Mouse (Mus musculus): ENCODE results near the gene Entpd7.

DNA sequence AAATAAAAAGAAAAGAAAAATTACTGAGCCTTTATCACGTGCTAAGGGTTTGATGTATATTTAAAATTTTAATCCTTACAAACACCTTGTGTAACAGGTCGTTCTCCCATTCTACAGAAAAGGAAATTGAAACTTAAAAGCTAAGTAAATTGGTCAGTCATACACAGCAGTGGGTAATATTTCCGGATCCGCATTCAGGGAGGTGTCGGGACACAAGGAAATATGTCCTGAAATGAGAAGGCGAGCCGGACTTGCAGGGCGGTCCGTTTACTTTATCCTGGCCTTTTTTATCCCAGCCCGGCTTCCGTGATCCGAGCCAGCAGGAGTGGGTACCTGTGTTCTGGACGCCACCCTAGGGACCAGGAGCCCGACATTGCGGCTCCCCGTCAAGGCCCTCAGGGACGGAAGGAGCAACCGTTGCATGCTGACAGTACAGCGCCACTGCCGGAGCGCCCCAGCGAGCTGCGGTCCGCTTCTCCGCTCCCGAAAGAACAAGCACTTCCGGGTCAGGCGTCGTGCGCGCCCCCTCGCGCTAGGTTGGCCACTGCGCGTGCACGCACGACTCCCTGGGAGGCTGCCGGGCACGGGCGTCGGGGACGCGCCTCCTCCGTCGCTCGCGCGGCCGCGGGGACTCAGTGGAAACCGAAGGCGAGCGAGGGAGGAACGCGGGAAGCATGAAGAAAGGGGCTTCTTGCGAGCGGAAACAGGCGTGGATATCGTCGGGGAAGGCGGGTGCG is 63.2 kb downstream of the Entpd7 start, which contains the start of the genes Cutc and Cox15:
- TF ChIP-seq POLR2A (IDR thresholded peaks at IDR 0.05; ENCODE audit: borderline replicate concordance, extremely low read depth, low read depth, low read length) (peak; percentile 90), CTCF (IDR thresholded peaks at IDR 0.05; ENCODE audit: insufficient read depth, low read length) (no peak)
